Mouse (Mus musculus): Measurements from ENCODE around the gene Kctd3. TPM values are rescaled to one million over a fixed set of nuclear protein-coding genes. Genes with fewer than 3 reads are reported as not detected.

Gene Kctd3
- total and polyA plus RNA-seq, 3 experiments: 26.8 to 42.3 TPM; not detected in 1

GRCm38 (mm10) chr1:188947794-188948193, 59.8 kb downstream of the Kctd3 start:
- H3K9ac ChIP-seq (ENCODE audit: control insufficient read depth, low read depth, low read length, poor library complexity, severe bottlenecking): no peak overlapping the region
- TF ChIP-seq TBP (IDR thresholded peaks at IDR 0.05; ENCODE audit: low read depth, low read length) (no peak), MEF2A (IDR thresholded peaks at IDR 0.05; ENCODE audit: extremely low read depth, insufficient replicate concordance, low read depth, low read length, poor library complexity, severe bottlenecking) (no peak), RAD21 (IDR thresholded peaks at IDR 0.05; ENCODE audit: low read depth, low read length) (peak; percentile 64), MYB (IDR thresholded peaks at IDR 0.05; ENCODE audit: low read depth, low read length) (no peak), TAL1 (IDR thresholded peaks at IDR 0.05; ENCODE audit: low read length) (no peak), CHD1 (IDR thresholded peaks at IDR 0.05; ENCODE audit: low read depth, low read length) (no peak), CTCF (IDR thresholded peaks at IDR 0.05 in 2 of 3, conservative IDR thresholded peaks at IDR 0.05 in 1 of 3; ENCODE audit: control insufficient read depth in 1 of 3, insufficient read depth in 1 of 3, low read depth in 2 of 3, low read length in 3 of 3, poor library complexity in 1 of 3, severe bottlenecking in 1 of 3) (peak; percentile 64 to 74 (median 66)), JUND (IDR thresholded peaks at IDR 0.05; ENCODE audit: low read depth, low read length) (no peak), KAT2A (conservative IDR thresholded peaks at IDR 0.05; ENCODE audit: low read depth, low read length) (no peak), HCFC1 (IDR thresholded peaks at IDR 0.05; ENCODE audit: low read depth, low read length) (no peak), ZNF384 (IDR thresholded peaks at IDR 0.05; ENCODE audit: low read depth, low read length) (peak; percentile 94), CHD2 (IDR thresholded peaks at IDR 0.05; ENCODE audit: low read length) (no peak), MAFK (IDR thresholded peaks at IDR 0.05; ENCODE audit: borderline replicate concordance, low read depth, low read length) (no peak), POLR2A (IDR thresholded peaks at IDR 0.05; ENCODE audit: control insufficient read depth in 1 of 2, insufficient read depth in 1 of 2, low read depth in 1 of 2, low read length in 2 of 2, poor library complexity in 1 of 2) (no peak), TCF12 (IDR thresholded peaks at IDR 0.05; ENCODE audit: low read depth, low read length) (no peak), ZC3H11A (IDR thresholded peaks at IDR 0.05; ENCODE audit: low read depth, low read length) (peak; percentile 41), ZMIZ1 (IDR thresholded peaks at IDR 0.05; ENCODE audit: low read depth, low read length) (no peak), SMC3 (IDR thresholded peaks at IDR 0.05; ENCODE audit: low read depth, low read length) (peak; percentile 60), ELF1 (IDR thresholded peaks at IDR 0.05; ENCODE audit: low read depth, low read length) (no peak), UBTF (IDR thresholded peaks at IDR 0.05; ENCODE audit: borderline replicate concordance, insufficient read depth, low read depth, low read length) (no peak)
- H3K27ac ChIP-seq (ENCODE audit: control insufficient read depth, low read depth, low read length): no peak overlapping the region
- H3K9me3 ChIP-seq (replicated peaks; ENCODE audit: insufficient read depth, low read length): no peaks in the 10 kb centered on the region
- H3K4me3 ChIP-seq (ENCODE audit: control insufficient read depth in 1 of 2, insufficient read depth in 1 of 2, low read depth in 2 of 2, low read length in 2 of 2): no peak overlapping the region
- H3K27me3 ChIP-seq (ENCODE audit: control insufficient read depth in 1 of 2, insufficient read depth in 2 of 2, low read length in 2 of 2): no peaks in the 10 kb centered on the region; a peak in 1 of 4 replicates
- DNase-seq (ENCODE audit: low read depth, low spot score): peak; percentile 70
- no peaks in the 10 kb centered on the region for H3K79me2 ChIP-seq (ENCODE audit: control insufficient read depth, insufficient read depth, low read length, poor library complexity)
- H3K4me1 ChIP-seq (ENCODE audit: control insufficient read depth in 1 of 2, insufficient read depth in 2 of 2, low read length in 2 of 2): no peaks in the 10 kb centered on the region
- H3K36me3 ChIP-seq (ENCODE audit: control insufficient read depth in 1 of 2, insufficient read depth in 2 of 2, low read length in 2 of 2): no peaks in the 10 kb centered on the region

GRCm38 (mm10) chr1:188946849-188947248, 60.8 kb downstream of the Kctd3 start:
- Histone ChIP-seq H3K27ac (ENCODE audit: control insufficient read depth, low read depth, low read length) (no peak overlapping the region), H3K27me3 (ENCODE audit: control insufficient read depth in 1 of 2, insufficient read depth in 2 of 2, low read length in 2 of 2) (no peaks in the 10 kb centered on the region), H3K9ac (ENCODE audit: control insufficient read depth, low read depth, low read length, poor library complexity, severe bottlenecking) (no peak overlapping the region), H3K36me3 (ENCODE audit: control insufficient read depth in 1 of 2, insufficient read depth in 2 of 2, low read length in 2 of 2) (no peaks in the 10 kb centered on the region), H3K4me3 (ENCODE audit: control insufficient read depth in 1 of 2, insufficient read depth in 1 of 2, low read depth in 2 of 2, low read length in 2 of 2) (no peak overlapping the region), H3K9me3 (replicated peaks; ENCODE audit: insufficient read depth, low read length) (no peaks in the 10 kb centered on the region), H3K79me2 (ENCODE audit: control insufficient read depth, insufficient read depth, low read length, poor library complexity) (no peaks in the 10 kb centered on the region), H3K4me1 (ENCODE audit: control insufficient read depth in 1 of 2, insufficient read depth in 2 of 2, low read length in 2 of 2) (no peaks in the 10 kb centered on the region)
- no peak for DNase-seq (ENCODE audit: low read depth, low spot score)
- TF ChIP-seq ZNF384 (IDR thresholded peaks at IDR 0.05; ENCODE audit: low read depth, low read length) (no peak), MEF2A (IDR thresholded peaks at IDR 0.05; ENCODE audit: extremely low read depth, insufficient replicate concordance, low read depth, low read length, poor library complexity, severe bottlenecking) (no peak), USF1 (IDR thresholded peaks at IDR 0.05; ENCODE audit: low read depth, low read length) (no peak), E2F4 (IDR thresholded peaks at IDR 0.05; ENCODE audit: borderline replicate concordance, low read depth, low read length) (no peak), GABPA (IDR thresholded peaks at IDR 0.05; ENCODE audit: low read depth, low read length) (no peak), ELF1 (IDR thresholded peaks at IDR 0.05; ENCODE audit: low read depth, low read length) (no peak), NRF1 (IDR thresholded peaks at IDR 0.05; ENCODE audit: insufficient read depth, low read depth, low read length, poor library complexity, severe bottlenecking) (no peak), MXI1 (IDR thresholded peaks at IDR 0.05; ENCODE audit: low read depth, low read length) (no peak), MYC (IDR thresholded peaks at IDR 0.05; ENCODE audit: low read depth, low read length) (no peak), UBTF (IDR thresholded peaks at IDR 0.05; ENCODE audit: borderline replicate concordance, insufficient read depth, low read depth, low read length) (no peak), EP300 (IDR thresholded peaks at IDR 0.05; ENCODE audit: low read depth in 1 of 2, low read length in 2 of 2) (no peak), POLR2A (IDR thresholded peaks at IDR 0.05; ENCODE audit: control insufficient read depth in 1 of 2, insufficient read depth in 1 of 2, low read depth in 1 of 2, low read length in 2 of 2, poor library complexity in 1 of 2) (no peak), MYB (IDR thresholded peaks at IDR 0.05; ENCODE audit: low read depth, low read length) (no peak), MAFK (IDR thresholded peaks at IDR 0.05; ENCODE audit: borderline replicate concordance, low read depth, low read length) (no peak), USF2 (IDR thresholded peaks at IDR 0.05; ENCODE audit: borderline replicate concordance in 1 of 2, insufficient read depth in 1 of 2, low read depth in 1 of 2, low read length in 2 of 2) (no peak), MAZ (IDR thresholded peaks at IDR 0.05; ENCODE audit: low read depth, low read length) (no peak), ETS1 (IDR thresholded peaks at IDR 0.05; ENCODE audit: low read depth, low read length) (no peak)

Measured in MEL (cell line).